Mouse (Mus musculus) liver, embryonic 16.5 days (tissue): ENCODE results near the gene Igfn1. TPM values are rescaled to one million over a fixed set of nuclear protein-coding genes. Genes with fewer than 3 reads are reported as not detected.

Source experiments
- ATAC-seq: fragments of 200-750 bp; cut with Nextera tagmentation; 2 replicates; pipeline ENCODE4 v1.8.0; 2017; ENCODE audit warnings: low read depth, mild to moderate bottlenecking, moderate number of reproducible peaks, moderate library complexity
- H3K27ac ChIP-seq: fragments of 300-500 bp; sonication (generic); 2 replicates; pipeline ENCODE4 v1.5.1; 2014; ENCODE audit warnings: mild to moderate bottlenecking, low read length
- H3K27me3 ChIP-seq: fragments of 300-500 bp; sonication (generic); 2 replicates; pipeline ENCODE4 v1.6.1; 2014; ENCODE audit warnings: low read depth, low read length, mixed read lengths; ENCODE audit not compliant: control insufficient read depth, insufficient read depth
- H3K36me3 ChIP-seq: fragments of 300-500 bp; sonication (generic); 2 replicates; pipeline ENCODE4 v1.6.1; 2014; ENCODE audit warnings: mild to moderate bottlenecking; ENCODE audit not compliant: control insufficient read depth, insufficient read depth
- H3K4me1 ChIP-seq: fragments of 300-500 bp; sonication (generic); 2 replicates; pipeline ENCODE4 v1.6.1; 2014; ENCODE audit warnings: low read depth, low read length, mixed read lengths; ENCODE audit not compliant: control insufficient read depth
- H3K4me2 ChIP-seq: fragments of 300-500 bp; sonication (generic); 2 replicates; pipeline ENCODE4 v1.6.1; 2014; ENCODE audit warnings: low read depth, low read length, mixed read lengths
- H3K4me3 ChIP-seq: fragments of 300-500 bp; sonication (generic); 2 replicates; pipeline ENCODE4 v1.5.1; 2014; ENCODE audit warnings: low read depth, mild to moderate bottlenecking, low read length
- H3K9ac ChIP-seq: fragments of 300-500 bp; sonication (generic); 2 replicates; pipeline ENCODE4 v1.6.1; 2014; ENCODE audit warnings: low read depth, low read length
- H3K9me3 ChIP-seq: fragments of 300-500 bp; sonication (generic); replicated peaks from 2 replicates; pipeline ENCODE4 v1.6.1; 2016; ENCODE audit warnings: low read length; ENCODE audit not compliant: control insufficient read depth
- WGBS: fragments of 180-500 bp; shearing (Covaris S2); extraction: QIAGEN DNeasy Blood & Tissue Kit; methylation state at CpG from one replicate; pipeline ENCODE4 v1.1.7; 2014; ENCODE audit not compliant: insufficient replicate concordance; 5-methylcytosine and 5-hydroxymethylcytosine counted together
- polyA plus RNA-seq: library from polyadenylated mRNA; unstranded; fragments of >200 nt; fragmentation: Nextera tagmentation; extraction: Ambion mirVana; gene quantifications from 2 replicates; pipeline ENCODE4 v1.2.1, GENCODE M21; 2015

Gene Igfn1
- polyA plus RNA-seq, 1 experiment from 2014 or later: not detected

- no peaks in the 10 kb centered on the region for H3K36me3 ChIP-seq
- 78% methylated on average over 18 of the region's 18 CpGs for WGBS
- no peak overlapping the region for H3K4me2 ChIP-seq
- 0 out of 2 replicates have a peak, but pooled peaks cover 3% of the 10 kb centered on the region for H3K9me3 ChIP-seq
- ATAC-seq: no peak
- H3K4me1 ChIP-seq: peaks cover 8% of the 10 kb centered on the region
- peaks cover 6% of the 10 kb centered on the region for H3K27me3 ChIP-seq
- H3K27ac ChIP-seq: no peak overlapping the region
- H3K9ac ChIP-seq: no peak overlapping the region
- no peak overlapping the region for H3K4me3 ChIP-seq
Observed at GRCm38 (mm10) chr1:135933704-135934293, 72.3 kb downstream of the Igfn1 start.

- no peak overlapping the region for H3K9ac ChIP-seq
- peaks cover 9% of the 10 kb centered on the region for H3K27me3 ChIP-seq
- H3K4me2 ChIP-seq: no peak overlapping the region
- no peak overlapping the region for H3K4me3 ChIP-seq
- no peaks in the 10 kb centered on the region for H3K36me3 ChIP-seq
- no peak for ATAC-seq
- 51% methylated on average over 3 of the region's 3 CpGs for WGBS
- no peak overlapping the region for H3K27ac ChIP-seq
- 0 out of 2 replicates have a peak, but pooled peaks cover 3% of the 10 kb centered on the region for H3K9me3 ChIP-seq
- peaks cover 6% of the 10 kb centered on the region for H3K4me1 ChIP-seq
Observed at GRCm38 (mm10) chr1:135929876-135930275, 76.3 kb downstream of the Igfn1 start.

- no peak overlapping the region for H3K4me2 ChIP-seq
- H3K4me1 ChIP-seq: peaks cover 13% of the 10 kb centered on the region
- no peaks in the 10 kb centered on the region for H3K9me3 ChIP-seq
- H3K27me3 ChIP-seq: peaks cover 37% of the 10 kb centered on the region
- H3K36me3 ChIP-seq: no peaks in the 10 kb centered on the region
- no peak overlapping the region for H3K4me3 ChIP-seq
- no peak overlapping the region for H3K9ac ChIP-seq
- WGBS: 51% methylated on average over 5 of the region's 5 CpGs
- ATAC-seq: no peak
- no peak overlapping the region for H3K27ac ChIP-seq
Observed at GRCm38 (mm10) chr1:135925848-135926247, 80.3 kb downstream of the Igfn1 start.

GRCm38 (mm10) chr1:135924377-135924994 lies 81.7 kb downstream of the Igfn1 start:
- no peak overlapping the region for H3K4me2 ChIP-seq
- no peak overlapping the region for H3K9ac ChIP-seq
- no peaks in the 10 kb centered on the region for H3K9me3 ChIP-seq
- no peak overlapping the region for H3K4me3 ChIP-seq
- 43% methylated on average over 5 of the region's 5 CpGs for WGBS
- peaks cover 13% of the 10 kb centered on the region for H3K4me1 ChIP-seq
- no peak overlapping the region for H3K27ac ChIP-seq
- no peaks in the 10 kb centered on the region for H3K36me3 ChIP-seq
- peak; percentile 51 for ATAC-seq
- H3K27me3 ChIP-seq: peaks cover 48% of the 10 kb centered on the region

GRCm38 (mm10) chr1:135923229-135923628 lies 82.9 kb downstream of the Igfn1 start:
- no peak overlapping the region for H3K9ac ChIP-seq
- no peak for ATAC-seq
- no peak overlapping the region for H3K27ac ChIP-seq
- H3K4me1 ChIP-seq: peaks cover 13% of the 10 kb centered on the region
- no peaks in the 10 kb centered on the region for H3K9me3 ChIP-seq
- H3K27me3 ChIP-seq: peaks cover 59% of the 10 kb centered on the region
- H3K36me3 ChIP-seq: no peaks in the 10 kb centered on the region
- no peak overlapping the region for H3K4me2 ChIP-seq
- WGBS: 62% methylated on average over 7 of the region's 7 CpGs
- no peak overlapping the region for H3K4me3 ChIP-seq

- Histone ChIP-seq H3K27me3 (peaks cover 91% of the 10 kb centered on the region), H3K4me1 (no peaks in the 10 kb centered on the region), H3K4me3 (no peak within 1 kb of the TSS), H3K36me3 (no peaks in the 10 kb centered on the region), H3K9ac (no peak within 1 kb of the TSS), H3K9me3 (no peaks in the 10 kb centered on the region), H3K27ac (no peak within 1 kb of the TSS), H3K4me2 (no peak within 1 kb of the TSS)
- WGBS: 2% methylated on average over 65 of the region's 67 CpGs
- ATAC-seq: no peak
Observed at GRCm38 (mm10) chr1:135918644-135919407, 87.3 kb downstream of the Igfn1 start, which contains the start of gene Pkp1. TSS of gene Pkp1 (minus strand) at chr1:135919207.

GRCm38 (mm10) chr1:135917206-135917605 lies 88.9 kb downstream of the Igfn1 start:
- Histone ChIP-seq H3K9me3 (no peaks in the 10 kb centered on the region), H3K9ac (no peak overlapping the region), H3K4me3 (no peak overlapping the region), H3K4me2 (no peak overlapping the region), H3K27me3 (peaks cover 79% of the 10 kb centered on the region), H3K4me1 (no peaks in the 10 kb centered on the region), H3K36me3 (no peaks in the 10 kb centered on the region), H3K27ac (no peak overlapping the region)
- no peak for ATAC-seq
- 15% methylated on average over 5 of the region's 5 CpGs for WGBS

GRCm38 (mm10) chr1:135916486-135917058 lies 89.6 kb downstream of the Igfn1 start:
- Histone ChIP-seq H3K27ac (no peak overlapping the region), H3K27me3 (peaks cover 75% of the 10 kb centered on the region), H3K4me2 (no peak overlapping the region), H3K36me3 (no peaks in the 10 kb centered on the region), H3K9ac (no peak overlapping the region), H3K4me3 (no peak overlapping the region), H3K4me1 (no peaks in the 10 kb centered on the region), H3K9me3 (no peaks in the 10 kb centered on the region)
- no peak for ATAC-seq
- WGBS: 30% methylated on average over 5 of the region's 5 CpGs
